Mouse (Mus musculus): ENCODE measurements around the gene Rab39.

Rab39 gene

DNA sequence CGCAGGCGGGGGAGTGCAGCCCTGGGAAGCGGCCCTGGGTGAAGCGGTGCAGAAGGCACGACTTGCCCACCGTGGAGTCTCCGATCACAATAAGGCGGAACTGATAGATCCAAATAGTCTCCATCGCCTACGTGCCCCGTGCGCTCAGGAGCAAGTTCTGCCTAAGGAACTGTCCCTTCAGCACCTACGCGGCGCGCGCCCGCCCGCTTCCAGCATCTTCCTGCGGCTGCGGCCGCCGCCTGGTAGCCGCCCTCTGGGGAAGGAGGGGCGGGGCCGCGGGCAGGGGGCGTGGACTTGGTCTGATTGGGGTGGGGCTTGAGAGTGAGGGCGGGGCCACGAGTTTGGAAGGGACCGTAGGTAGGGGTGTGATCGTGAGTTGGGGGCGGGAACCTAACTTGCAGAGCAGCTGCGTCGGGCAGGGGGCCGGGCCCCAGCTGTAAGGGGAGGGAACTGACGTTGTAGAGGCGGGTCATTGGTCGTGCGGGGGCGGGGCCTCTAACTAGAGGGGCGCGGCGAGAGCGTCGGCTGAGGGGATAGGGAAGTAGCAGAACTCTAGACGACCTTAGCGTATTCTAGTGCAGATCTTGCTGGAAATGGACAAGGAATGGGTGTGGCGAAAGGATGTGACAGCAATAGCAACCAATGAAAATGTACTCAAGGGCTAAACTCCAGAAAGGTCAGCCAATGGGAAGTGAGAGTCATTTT is at the start of gene Rab39:
Rab39 (minus strand) TSS at position 241 of the 705 bp plus-strand sequence.
- in situ Hi-C loops (cut with MseI, MboI): no loop called here

DNA sequence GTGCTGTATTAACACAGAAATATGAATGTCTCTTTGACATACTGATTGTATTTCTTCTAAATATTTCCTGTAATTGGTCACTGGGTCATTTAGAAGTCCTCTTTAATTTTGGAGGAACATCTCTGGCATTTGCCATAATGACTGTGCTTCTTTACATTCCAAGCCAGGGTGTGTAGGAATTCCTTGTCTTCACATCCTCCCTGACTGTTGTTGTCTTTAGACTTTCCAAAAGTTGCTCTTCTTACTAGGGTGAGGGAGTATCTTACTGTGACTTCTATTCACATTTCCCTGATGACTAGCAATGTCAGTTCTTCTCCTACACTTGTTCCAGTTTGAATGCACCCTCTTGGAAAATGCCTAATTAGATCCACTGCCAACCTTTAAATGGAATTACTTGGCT is 48.8 kb upstream of the Rab39 start:
- in situ Hi-C loops (cut with MseI, MboI): loop anchor here in 1 of 2 experiments (10.0 kb wide), 1 partner anchor 70 kb away; no protein-coding TSS in a partner anchor

DNA sequence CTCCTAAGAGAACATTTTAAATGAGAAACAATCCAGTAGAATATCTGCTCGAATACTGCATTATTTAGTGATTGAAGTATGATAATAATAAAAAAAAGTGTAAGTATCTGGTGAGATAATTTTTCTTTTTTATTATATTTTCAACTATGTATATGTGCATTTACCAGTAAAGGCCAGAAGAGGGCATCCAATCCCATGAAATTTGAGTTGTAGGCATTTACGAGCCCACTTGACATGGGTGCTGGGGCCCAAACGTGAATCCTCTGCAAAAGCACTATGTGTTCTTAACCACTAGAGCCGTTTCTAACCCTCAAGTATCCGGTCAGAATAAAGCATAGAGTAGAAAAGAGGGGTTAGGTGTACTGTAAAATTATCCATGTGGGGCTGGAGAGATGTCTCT is 44.9 kb upstream of the Rab39 start:
- in situ Hi-C loops (cut with MseI, MboI): loop anchor here in 1 of 2 experiments (10.0 kb wide), 1 partner anchor 74 kb away; no protein-coding TSS in a partner anchor

DNA sequence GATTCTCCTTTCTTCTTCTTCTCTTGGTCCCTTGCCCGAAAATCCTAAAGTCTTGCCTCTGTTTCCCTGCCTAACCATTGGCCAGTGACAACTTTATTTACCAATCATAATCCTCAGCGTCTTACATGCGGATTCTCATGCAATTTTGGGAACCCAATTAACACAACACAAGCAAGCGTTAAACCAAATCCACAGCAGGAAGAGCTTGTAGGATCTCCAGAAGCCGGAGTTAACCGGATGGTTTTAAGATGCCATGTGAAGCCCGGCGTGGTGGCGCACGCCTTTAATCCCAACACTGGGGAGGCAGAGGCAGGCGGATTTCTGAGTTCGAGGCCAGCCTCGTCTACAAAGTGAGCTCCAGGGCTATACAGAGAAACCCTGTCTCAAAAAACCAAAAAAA is 44.4 kb upstream of the Rab39 start:
- in situ Hi-C loops (cut with MseI, MboI): loop anchor here in 1 of 2 experiments (10.0 kb wide), 1 partner anchor 74 kb away; no protein-coding TSS in a partner anchor

DNA sequence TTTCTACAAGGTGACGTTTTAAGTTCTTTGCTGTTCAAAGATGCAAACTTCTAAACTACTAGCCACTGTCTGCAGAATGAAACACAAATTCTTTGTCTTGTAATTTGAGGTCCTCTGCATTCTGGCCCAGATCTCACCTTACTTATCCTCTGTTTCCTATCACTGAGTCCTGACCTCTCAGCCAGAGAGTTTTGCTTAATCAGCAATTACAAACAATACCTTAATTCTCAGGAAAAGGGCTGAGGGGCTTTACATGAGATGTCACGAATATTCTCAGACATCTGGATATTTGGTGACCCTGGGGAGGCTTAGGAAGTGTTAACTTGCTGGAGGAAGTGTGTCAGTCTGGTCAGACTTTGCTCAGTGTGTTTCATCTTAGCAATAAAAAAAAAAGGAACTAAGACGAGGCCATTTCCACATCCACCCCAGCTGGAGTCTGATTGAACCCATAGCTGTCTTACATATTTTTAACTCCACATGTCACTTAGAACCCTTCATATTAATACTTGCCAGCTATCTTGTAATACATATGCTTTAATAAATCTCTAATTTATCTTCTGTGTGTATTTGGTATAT is 34.9 kb upstream of the Rab39 start:
- in situ Hi-C loops (cut with MseI, MboI): loop anchor here in 1 of 2 experiments (10.0 kb wide), 1 partner anchor 84 kb away; no protein-coding TSS in a partner anchor

DNA sequence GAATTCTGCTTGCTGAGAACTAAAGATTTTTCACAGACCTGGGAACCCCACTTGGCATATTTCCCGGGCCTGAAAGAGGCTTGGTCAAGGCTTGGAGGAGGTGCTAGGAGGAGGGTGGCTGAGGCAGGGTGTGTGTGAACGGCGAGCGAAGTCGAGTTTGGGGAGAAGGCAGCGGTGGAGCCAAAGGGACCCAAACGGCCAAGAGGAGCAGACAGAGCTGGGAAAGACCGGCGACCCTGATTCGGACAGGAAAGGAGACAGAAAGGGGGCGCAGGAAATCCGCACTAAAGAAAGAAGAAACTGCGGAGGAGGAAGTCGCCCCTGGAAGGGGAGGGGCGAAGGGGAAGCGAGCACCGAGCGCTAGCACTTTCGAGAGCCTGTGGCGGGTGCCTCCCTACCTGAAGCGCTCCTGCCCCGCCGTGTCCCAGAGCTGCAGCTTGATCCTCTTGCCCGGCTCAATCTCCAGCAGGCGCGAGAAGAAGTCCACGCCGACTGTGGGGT is 491 bp downstream of the Rab39 start:
- in situ Hi-C loops (cut with MseI, MboI): no loop called here

DNA sequence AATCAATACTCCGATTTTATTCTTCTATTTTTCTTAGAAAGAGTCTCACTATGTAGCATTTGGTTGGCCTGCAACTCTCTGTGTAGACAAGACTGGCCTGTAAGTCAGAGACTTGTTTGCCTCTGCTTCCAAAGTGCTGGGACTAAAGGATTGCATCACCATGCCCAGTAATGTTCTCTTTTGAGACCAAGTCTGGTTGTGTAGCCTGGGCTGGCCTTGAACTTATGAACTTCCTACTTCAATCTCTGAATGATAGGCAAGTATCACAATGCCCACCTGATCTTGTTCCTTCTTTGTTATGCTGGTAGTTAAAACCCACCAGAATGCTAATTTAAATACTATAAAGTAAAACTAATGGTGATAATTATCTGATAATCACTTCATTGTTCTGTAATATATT is 3.0 kb downstream of the Rab39 start:
- in situ Hi-C loops (cut with MseI, MboI): no loop called here

DNA sequence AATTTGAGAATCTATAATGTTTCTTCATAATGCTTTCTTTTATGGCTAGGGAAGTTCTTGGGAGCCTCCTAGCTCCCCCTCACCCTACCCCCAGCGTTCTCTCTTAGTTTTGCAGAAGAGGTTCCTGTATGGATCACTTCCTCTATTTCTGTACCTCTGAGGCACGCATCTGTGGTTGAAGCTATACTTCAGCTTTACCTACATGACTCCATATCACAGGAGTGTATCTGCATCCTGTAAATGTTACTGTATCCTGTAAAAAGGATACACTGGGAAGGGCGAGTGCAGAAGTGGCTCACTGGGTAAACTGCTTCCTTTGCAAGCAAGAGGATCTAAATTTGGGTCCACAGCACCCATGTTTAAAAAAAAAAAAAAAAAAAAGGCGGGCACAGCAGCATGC is 5.5 kb downstream of the Rab39 start:
- in situ Hi-C loops (cut with MseI, MboI): no loop called here

DNA sequence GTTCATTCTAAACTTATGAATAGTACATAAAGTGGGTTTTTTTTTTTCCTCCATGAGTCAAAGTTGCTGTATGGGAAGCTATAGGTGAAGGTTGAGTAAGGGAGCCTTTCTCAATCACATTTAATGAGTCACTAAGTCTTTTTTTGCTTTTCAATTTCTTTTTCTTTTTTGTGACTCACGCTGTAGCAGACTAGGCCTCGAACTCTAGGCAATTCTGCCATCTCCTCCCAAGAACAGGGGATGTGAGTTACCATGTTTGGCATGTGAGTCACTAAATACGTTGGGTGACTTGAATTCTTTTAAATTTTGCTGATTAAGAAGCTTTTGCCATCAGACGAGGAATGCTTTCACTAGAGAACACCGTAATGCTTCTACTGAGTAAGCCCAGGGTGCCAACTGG is 10.2 kb downstream of the Rab39 start:
- in situ Hi-C loops (cut with MseI, MboI): no loop called here

DNA sequence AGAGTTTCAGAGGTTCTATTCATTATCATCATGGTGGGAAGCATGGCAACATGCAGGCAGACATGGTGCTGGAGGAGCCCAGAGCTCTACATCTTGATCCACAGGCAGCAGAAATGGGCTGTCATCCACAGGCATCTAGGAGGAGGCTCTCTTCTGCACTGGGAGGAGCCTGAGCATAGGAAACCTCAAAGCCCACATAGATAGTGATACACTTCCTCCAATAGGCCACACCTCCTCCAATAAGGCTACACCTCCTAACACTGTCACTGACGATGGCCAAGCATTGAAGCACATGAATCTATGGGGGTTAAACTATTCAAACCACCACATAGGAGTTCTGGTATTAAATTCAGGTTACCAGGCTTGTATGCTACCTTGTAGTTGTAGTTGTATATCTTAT is 12.3 kb downstream of the Rab39 start:
- in situ Hi-C loops (cut with MseI, MboI): no loop called here

DNA sequence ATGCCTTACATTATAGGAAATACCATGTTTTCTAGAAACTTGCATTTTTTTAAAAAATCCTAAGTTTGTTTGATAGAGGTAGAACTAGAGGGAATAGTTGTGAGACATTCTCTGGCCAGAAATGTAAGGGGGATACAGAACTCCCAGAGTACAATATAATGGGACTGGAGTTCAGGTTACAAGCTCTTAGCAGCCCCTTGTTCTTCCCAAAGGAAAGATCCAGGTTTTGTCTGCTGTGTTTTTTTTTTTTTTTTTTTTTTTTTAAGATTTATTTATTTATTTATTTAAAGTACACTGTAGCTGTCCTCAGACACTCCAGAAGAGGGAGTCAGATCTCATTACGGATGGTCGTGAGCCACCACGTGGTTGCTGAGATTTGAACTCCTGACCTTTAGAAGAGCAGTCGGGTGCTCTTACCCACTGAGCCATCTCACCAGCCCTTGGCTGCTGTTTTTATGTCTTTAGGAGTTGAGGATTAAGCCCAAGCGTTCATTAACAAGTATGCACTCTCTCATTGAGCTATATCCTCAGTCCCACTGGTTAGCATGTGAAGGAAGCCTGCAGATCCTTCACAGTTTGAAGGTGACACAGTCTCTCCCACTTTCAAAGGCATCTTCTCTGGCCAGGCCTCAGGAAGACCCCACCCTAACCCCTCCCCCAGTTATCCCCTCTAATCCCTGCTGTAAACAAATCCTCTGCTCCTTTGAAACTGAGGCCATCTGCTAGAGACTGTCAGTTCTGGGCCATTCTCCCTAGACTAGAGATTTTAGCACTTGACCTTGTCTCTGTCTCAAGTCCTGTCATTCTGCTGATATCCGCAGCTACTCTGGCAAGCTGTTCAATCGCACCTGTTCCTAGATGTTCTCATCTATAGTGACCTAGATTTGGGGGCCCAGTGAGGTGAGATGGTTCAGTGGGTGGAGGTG is 14.0 kb downstream of the Rab39 start:
- in situ Hi-C loops (cut with MseI, MboI): no loop called here

DNA sequence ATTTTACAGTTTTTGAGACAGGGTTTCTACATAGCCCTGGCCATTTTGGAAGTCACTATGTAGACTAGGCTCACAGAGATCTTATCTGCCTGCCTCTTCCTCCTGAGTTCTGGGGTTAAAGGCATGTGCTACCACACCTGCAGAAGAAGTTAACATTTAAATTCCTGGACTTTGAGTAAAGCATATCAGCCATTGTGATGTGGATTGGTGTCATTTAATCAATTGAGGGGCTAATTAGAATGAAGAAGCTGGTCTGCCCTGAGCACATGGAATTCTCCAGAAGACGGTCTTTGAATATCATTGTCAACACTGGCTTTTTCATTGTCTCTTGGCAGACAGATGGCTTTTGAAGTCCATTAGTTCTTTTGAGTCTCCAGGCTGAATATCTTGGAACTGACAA is 25.2 kb downstream of the Rab39 start:
- in situ Hi-C loops (cut with MseI, MboI): no loop called here

DNA sequence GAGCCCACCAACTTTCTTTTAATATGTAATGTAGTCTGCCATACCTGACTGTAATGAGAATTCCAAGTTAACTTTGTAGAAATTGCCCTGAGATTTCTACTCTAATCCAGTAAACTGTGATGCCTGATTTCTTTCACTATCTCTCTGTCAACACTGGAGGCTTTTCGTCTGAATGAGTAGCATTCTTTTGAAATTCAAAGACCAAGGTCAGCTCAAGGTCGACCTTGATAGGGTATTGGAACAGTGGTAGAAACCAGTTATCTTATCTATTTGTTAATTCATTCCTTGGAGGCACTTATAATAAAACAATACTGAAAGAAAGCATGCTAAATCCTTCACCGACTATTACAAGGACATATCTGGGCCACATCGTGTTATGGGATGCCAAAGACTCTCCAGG is 29.1 kb downstream of the Rab39 start:
- in situ Hi-C loops (cut with MseI, MboI): no loop called here

DNA sequence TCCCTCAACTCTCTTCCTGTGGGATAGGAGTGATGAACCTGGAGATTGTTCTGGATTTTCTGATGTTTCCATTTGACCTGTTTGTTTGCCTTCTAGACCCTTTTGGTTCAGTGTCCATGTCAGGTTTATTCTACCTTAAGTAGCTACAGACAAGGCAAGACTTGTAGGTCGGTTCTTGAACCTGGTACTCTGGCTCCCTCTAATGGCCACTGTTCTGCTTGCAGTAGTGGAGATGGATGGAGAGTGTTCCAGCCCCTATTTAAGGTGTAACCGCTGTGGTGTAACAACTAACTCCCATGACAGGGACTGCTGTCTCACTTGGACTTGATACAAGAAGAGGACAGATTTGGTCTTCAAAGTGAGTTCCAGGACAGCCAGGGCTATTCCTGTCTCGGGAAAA is 32.5 kb downstream of the Rab39 start:
- in situ Hi-C loops (cut with MseI, MboI): no loop called here

DNA sequence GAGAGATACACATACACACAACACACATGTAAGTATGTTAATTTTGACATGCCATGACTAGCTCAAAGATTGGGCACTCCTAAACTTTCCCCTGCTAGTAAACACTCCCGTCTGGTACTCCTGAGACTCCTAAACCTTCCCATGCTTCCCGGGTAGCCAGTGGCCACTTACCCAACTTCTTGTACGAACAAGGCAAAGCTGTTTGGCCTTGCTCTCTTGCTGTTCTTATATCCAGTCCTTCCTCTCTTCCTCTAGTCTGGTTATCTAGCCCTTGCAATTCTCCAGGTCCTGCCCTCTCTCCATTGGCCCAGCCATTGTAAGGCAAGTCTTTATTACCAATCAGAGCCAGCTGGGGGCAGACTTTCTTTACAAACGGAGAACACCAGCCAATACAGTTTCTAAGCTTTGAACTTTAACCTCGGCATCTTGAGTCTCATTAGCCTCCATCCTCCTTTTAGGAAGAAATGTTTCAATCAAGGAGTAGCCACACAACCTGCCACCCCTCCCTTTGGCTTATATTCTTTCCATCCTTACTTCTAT is 36.3 kb downstream of the Rab39 start, which contains the start of gene Cul5:
Cul5 (minus strand) TSS at position 335 of the 540 bp plus-strand sequence.
- in situ Hi-C loops (cut with MseI, MboI): no loop called here

DNA sequence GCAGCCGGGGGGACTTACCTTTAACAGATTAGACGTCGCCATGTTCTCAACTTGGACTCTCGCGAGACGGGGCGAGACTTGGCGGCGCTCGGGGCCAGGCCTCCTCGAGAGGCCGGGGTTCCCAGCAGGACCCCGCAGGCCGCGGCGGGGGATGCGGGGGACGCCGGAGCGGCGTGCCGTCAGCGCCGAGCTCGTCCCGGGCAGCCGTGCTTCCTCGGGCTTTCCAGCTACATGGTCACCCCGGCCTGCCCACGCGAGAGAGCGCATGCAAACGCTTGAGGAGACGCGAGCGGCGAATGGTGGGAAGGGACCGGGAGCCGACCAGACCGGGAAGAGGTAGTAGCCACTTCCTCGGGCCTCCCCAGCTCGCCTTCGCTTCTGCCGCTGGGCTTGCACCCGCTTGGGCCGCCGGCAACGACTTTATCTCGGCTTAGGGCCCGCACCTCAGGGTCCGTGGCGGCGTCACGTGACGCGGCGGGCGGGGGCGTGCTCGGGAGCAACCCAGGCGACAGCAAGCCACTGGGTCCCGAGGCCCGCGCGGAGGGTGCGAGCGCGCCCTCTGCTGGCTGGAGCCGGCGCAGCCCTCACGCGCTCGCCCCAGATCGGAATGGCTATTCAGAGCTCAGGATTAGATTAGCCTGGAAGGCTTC is 38.9 kb downstream of the Rab39 start:
- in situ Hi-C loops (cut with MseI, MboI): no loop called here

DNA sequence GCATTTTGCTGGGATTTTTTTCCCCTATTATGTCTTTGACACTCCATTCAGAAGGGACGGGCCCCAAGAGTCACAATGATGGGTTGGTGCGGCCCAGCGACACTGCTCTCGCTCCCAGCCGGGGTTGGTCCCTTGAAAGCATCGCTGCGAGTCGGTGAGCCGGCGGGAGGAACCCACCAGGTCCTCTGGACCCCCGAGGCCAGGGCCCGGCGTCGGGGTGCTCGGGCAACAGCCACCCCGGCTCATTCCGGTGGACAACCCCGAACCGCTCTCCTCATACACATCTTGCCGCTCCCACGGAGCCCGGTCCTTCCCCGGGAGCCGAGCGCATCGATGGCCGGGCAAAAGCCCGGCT is 39.4 kb downstream of the Rab39 start:
- in situ Hi-C loops (cut with MseI, MboI): no loop called here

DNA sequence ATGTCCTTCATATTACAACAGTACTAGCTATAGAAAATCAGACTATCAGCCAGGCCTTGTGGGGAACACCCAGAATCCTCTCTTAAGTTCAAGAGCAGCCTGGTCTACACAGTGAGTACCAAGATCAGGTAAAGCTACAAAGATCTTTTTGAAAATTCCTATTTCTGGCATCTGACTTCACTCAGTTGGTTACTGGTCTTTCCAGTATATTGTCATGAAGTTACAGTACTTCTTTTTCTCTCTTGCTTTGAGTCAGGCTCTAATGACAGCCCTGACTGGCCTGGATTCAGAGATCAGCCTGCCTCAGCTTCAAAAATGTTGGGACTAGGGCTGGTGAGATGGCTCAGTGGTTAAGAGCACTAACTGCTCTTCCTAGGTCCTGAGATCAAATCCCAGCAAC is 40.6 kb downstream of the Rab39 start:
- in situ Hi-C loops (cut with MseI, MboI): no loop called here

DNA sequence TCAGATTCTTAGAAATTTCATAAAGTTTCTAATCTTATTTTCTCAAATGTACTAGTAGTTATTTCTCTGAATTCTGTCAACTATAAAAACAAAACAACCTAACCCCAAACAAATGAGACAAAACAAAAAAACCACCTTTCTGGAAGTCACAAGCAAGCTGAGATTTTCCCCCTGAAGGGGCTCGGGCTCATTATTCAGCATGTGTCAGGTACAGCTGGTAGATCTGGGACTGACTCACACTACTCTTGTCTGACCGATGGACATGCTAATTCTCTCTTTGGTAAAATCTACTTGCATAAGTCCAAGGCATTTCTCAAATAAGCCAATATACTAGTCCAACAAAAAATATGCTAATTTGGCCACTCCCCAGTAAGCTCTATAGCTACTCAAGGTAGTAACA is 41.2 kb downstream of the Rab39 start:
- in situ Hi-C loops (cut with MseI, MboI): no loop called here

DNA sequence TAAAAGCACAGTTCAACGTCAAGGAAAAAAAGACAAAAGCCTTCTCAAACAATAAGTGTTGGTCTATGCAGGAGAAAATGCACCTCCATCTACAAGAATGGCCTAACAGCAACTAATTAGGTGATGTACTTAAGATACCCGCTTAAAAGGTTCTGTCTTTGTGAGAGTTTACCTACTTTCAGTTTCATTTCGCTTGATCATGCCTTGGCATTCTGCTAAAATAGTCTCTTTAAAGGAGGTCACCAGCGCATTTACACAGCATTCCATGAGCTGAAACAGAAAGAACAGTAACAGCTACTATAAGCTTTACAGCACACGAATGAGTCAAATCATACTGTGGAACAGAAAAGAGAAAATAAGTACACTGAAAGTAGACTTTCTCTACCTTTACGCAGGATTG is 71.2 kb downstream of the Rab39 start:
- in situ Hi-C loops (cut with MseI, MboI): no loop called here
